Mouse (Mus musculus): Measurements from ENCODE around the gene Cst3.

Gene Cst3

DNA sequence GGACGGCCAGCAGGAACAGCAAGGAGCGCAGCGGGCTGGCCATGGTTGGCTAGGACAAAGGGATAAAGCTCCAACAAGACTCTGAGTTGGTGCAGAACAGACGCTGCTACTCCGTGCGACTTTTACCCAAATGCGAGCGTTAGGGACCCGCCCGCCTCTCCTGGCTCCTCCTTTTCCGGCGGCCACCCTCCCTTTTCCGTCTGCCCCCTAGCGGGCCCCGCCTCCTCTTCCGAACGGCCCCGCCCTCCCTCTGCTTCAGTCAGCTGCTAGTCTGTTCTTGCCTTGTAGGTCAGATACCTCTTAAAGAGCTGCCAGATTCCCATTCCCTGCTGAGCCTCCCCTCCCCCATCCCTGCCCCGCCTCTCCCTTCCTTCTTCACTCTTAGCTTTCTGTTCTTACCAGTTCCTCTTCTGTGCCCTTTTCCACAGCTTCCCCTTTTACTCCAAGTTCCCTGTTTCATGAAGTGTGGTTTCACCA lies at the start of gene Cst3:
Gene Cst3, minus strand, starts transcription at position 358 of the 477 bp plus-strand sequence.
- in situ Hi-C loops (cut with MboI, MseI), result no loop called here

DNA sequence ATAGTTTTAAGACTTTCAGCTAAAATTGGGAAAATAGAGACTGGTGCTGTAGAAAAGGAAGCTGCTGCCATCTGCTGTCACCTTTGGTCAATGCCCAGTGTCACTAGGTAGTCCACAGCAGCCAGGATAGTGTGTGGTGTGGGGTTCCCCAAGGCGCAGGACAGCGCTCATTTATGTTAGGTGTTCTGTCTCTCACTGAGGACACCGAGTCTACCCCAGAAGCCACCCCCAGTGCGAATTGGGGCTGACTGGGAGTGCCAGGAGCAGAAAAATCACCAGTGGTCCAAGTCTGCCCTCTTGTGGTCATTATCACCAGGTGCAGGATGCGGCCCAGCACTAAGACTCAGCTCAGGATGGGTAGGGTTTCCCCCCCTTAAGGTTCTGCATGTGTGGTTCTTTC lies 26.8 kb upstream of the Cst3 start:
- in situ Hi-C loops (cut with MboI, MseI), result loop anchor here (5.0 kb wide), 2 partner anchors 50 to 150 kb away; partner anchors contain the start of gene Cstl1

DNA sequence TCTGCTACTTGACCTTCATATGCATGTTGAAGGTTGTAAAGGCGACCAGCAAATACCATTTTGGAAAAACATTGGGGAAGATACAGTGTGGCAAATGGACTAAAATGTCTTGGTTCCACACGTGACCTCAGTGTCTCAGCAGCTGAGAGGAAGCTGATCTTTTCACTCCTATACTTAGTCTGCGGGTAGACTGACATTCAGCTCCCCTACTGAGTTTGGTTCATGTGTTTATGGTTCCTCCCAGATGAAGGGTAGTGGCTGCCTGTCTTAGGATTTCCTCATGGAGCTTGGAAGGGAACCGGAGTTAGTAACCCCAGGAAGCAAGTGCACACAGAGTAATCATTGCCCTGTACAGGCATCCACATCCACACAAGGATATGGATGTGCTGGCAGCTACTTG lies 24.8 kb upstream of the Cst3 start:
- in situ Hi-C loops (cut with MboI, MseI), result loop anchor here (5.0 kb wide), 2 partner anchors 48 to 148 kb away; partner anchors contain the start of gene Cstl1

DNA sequence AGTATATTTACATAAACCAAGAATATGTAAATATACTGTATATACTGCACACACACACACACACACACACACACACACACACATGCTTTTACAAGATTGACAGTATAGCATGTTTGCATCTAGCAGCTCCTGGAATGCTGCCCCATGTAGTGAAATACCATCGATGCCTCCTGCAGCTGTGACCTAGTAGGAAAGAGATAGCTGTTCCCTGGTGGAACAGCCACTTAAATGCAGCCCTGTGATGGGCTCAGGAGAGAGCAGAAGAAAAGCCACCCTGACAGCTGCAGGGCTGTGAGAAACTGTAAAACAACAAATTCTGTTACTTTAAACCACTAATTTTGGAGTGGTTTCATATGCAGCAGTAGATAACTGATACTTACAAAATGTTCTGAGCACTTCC lies 20.7 kb upstream of the Cst3 start:
- in situ Hi-C loops (cut with MboI, MseI), result no loop called here

DNA sequence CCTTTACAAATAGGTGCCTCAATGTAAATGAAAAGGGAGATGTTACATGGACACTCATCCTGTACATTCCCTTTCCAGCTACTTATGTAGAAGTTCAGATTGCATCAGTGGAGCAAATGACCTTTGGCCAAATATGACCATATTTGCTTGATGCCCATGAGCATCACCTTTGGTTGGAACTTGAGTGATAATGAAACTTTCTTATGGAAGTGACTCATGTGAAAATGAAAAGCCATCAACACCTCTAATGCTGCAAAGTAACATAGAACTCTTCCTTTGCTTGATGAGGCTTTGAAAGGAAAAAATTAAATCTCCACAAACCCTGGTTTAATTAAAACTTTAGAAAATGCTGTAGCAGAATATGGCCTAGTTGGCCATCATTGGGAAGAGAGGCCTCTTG lies 17.6 kb upstream of the Cst3 start:
- in situ Hi-C loops (cut with MboI, MseI), result no loop called here

DNA sequence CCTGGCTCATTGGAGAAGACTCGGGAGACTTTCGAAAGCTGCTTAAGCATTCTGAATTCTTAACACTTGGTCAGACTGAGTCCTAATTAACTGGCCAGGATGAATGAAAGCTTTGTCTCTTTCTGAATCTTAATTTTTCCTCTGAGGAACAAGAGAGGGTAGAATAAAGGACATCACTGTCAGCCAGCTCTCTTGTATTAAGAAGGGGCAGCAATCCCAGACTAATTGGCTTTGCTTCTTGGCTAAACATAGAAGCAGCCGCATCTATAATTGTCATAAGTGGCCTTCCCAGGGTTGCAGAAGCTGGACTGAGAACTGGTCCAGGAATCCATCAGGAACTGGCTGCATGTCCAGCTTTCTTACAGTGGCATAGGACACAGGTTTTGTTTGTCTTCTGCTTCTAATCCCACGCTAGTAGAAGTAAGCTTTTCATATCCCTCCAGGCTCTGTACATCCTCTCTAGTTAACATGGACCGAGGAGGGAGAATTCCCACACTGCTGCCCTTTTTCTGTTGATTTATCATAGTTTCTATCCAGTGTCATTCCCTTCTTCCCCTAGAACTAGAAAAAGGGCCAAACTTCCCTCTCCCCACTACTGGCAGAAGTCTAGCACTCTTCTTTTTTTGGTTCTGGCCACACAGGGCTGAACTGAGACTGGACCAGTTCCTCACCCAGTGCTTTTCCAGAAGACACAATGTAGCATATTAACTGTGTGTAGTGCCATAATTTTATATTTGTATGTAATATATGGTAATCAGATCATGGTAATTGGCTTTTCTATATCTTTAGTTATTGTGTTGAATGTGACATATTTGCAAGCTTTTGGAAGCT lies 14.7 kb upstream of the Cst3 start:
- in situ Hi-C loops (cut with MboI, MseI), result no loop called here

DNA sequence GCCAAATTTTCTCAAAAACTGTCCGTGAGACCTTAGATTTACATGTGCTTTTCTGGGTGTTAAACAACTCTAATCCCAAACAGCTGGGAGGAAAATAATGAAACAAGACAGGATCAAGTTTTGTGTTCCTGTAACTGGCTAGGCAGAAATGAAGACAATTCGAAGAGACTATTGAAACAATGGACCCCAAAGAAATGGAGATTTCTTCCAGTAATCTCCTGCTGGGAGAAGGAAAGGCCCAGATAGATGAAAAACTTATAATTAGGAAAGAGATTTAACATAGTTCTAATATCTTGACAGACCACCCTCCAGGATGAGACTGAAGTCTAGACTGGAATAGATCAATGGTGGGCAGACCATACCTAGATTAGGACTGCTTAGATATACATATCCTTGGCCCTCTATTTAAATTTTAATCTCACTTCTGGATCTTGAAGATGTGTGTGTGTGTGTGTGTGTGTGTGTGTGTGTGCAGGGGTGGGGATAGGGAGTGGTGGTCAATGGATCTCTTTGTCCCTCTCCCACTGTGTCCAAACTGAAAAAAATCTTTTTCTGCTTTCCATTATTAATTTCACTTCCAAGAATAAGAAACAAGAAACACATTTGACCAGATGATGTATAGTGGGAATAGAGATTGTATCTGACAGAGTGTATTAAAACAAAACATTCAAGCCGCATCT lies 14.0 kb upstream of the Cst3 start:
- in situ Hi-C loops (cut with MboI, MseI), result no loop called here

DNA sequence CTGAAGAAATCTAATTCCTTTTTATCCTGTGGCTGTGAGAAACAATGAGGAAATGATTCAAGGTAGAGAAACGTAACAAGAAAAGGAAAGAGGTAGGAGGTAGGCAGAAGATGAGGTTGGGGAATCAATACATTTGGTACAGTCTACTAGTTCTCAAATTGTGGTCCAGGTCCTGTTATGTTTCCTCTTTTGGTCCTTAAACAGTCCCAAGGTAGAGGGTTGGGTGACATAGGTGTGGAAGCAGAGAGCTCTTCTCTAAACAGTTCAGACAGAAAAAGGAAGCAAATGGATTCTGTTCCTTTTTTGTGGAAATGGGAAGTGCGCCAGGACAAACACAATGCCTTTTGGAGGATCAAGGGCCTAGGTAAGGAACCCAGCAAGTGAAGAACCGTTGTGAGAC lies 13.4 kb upstream of the Cst3 start:
- in situ Hi-C loops (cut with MboI, MseI), result no loop called here

DNA sequence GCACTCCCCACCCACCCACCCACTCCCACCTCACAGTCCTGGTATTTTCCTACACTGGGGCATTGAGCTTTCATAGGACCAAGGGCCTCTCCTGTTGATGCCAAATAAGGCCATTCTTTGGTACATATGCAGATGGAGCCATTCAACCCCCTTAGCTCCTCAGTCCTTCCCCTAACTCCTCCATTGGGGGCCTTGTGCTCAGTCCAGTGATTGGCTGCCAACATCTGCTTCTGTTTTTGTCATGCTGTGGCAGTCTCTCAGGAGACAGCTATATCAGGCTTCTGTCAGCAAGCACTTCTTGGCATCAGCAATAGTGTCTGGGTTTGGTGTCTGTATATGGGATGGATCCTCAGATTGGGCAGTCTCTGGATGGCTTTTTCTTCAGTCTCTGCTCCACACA lies 9.2 kb upstream of the Cst3 start:
- in situ Hi-C loops (cut with MboI, MseI), result no loop called here

DNA sequence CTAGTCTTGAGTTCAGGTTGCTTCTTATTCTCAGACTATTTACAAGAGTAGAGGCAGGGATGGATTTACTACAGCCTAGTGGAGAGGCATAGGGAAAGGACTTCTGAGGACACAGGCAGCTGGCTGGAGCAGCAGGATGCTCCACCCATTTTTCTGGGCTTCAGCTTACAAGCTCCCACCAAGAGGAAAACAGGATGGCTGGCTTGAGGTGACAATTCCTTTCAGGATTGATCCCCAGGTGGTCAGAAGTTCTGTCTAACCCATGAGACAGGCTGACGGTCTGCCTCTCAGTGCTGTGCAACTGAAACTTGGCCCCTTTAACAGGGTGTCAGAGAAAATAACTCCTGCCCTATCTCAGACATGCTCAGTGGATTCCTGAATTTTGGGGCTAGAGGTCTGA lies 3.7 kb upstream of the Cst3 start:
- in situ Hi-C loops (cut with MboI, MseI), result no loop called here

DNA sequence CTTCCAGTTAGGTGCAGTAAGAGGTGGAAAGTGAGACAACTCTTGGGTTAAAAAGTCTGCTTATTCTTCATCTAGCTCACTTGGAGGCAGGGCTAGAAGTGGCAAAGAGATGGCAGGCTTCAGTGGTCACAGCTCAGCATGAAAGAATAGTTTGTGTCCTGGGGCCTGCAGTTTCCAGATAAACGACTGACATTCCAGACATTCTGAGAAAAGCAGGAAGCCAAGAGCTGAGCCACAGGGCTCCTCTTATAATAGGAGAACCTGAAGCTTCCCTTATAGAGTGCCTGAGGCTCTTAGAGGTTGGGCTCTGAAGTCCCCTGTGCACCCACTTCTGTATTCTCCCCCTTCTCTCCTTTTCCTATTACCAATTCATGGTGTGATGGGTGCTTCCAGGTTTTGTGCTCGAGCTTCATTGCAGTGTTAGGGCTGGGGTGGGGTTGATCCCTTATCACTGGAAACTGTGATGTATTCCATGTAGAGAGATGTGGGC lies 3.2 kb upstream of the Cst3 start:
- in situ Hi-C loops (cut with MboI, MseI), result no loop called here

DNA sequence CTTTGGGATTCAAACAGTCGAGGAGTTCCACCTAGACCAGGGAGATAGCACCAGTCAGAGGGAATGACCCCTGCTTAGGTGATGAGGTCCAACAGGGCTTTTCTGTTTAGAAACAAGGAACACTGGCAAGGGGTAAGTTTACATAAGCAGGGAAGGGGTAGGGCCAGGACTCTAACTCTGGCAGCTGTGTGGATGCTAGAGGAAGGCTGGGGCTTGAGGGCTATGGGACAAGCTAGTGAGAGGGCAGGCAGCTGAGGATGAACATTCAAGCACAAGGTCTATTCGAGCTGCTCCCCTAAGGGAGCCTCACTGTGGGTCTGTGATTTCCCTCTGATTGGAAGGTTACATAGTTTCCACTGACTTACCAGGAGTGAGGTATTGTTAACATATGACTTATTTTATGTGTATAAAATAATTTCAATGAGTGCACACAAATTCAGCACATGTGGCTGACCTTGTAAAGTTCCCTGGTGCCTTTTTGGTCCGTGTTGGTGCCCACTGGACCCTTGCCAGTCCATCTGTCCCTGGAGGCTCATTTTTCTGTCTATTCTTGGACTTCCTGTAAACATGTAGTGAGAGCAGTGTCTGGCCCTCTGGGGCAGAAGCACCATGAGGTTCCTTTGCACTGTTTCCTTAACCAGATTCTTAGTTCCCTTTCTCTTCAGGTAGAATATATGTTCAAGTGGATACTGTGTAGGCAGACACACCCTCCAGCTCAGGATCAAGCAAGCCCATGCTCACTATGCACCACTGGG lies 1.7 kb upstream of the Cst3 start:
- in situ Hi-C loops (cut with MboI, MseI), result no loop called here

DNA sequence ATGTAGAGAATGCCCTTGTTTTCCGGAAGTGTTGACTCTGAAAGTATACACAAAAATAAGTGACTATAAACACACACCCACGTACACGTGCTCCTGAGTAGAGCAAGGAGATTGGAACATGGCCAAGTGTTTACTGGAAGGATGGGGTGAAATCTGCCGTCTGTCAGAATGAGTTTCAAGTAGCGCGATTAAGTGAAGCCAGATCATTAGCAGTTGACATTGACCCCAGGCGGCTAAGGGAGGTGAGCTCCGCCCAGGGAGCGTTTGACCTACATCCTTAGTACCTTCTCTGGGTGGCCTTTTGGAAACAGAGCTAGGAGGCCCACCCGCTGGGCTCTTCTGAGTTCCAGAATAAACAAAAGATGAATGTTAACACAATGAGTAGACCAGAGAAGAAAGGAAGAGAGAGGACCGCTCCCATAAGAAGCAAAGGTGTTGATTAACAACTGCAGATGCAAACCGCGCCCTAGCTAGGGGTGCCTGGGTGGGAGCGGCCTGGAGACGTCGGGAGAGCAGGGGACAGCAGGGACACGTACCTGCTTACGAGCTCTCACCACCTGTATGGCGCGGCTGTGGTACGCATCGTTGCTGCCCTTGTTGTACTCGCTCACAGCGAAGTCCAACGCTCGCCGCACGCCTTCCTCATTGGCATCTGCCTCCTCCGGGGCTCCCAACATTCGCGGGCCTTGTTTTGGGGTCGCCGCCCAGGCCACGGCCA lies 716 bp downstream of the Cst3 start:
- in situ Hi-C loops (cut with MboI, MseI), result no loop called here

DNA sequence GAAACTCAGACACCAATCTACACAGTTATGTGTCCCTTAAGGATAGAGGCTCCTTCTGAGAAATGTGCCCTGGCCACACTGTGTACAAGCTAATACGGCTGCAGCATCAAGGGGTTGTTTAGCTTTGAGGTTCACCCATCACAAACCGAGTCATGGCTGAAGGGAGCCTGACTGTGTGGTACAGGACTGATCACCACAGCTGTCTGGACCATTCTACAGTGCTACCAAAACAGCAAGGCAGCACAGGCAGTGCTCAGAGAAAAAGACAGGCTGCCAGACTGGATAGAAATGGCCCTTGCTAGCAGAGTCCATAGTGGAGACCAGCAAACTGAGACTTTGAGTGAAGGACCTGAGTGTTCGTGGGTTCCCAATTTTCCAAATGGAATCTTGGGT lies 1.3 kb downstream of the Cst3 start:
- in situ Hi-C loops (cut with MboI, MseI), result no loop called here

DNA sequence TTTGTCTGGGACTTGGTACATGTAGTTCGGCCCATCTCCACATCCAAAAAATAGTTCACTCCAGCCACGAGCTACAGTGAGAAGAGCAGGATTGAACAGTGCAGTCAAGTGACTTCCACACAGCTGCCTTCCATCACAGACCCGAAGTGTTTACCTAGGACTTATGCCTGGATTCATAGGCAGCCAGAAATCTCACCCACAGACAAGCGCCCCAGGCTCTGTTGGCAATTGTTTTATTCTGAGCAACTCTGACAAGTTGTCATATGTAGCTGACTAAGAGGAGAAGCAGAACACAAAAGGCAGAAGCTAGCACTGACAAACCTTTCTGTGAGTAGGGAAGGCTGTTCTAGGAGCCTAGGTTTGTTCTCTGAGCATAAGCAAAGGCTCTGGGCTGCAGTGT lies 2.6 kb downstream of the Cst3 start:
- in situ Hi-C loops (cut with MboI, MseI), result no loop called here

DNA sequence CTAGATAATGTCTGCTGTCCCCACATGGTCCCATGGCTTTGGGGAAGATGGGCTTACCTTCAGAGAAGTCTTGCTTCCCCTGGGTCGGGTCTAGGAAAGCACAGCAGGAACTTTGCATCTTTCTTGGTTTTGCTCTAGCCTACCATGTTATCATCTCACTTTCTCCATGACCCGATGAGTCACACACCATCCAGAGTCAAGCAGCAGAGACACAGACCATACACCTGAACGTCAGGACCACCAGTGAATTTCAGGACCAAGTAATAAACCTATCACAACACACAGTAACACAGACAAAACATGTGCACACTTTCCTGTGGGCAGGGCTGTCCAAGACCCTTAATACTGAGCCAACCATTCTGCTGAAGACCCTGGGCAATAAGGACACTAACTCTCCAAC lies 5.0 kb downstream of the Cst3 start:
- in situ Hi-C loops (cut with MboI, MseI), result no loop called here

DNA sequence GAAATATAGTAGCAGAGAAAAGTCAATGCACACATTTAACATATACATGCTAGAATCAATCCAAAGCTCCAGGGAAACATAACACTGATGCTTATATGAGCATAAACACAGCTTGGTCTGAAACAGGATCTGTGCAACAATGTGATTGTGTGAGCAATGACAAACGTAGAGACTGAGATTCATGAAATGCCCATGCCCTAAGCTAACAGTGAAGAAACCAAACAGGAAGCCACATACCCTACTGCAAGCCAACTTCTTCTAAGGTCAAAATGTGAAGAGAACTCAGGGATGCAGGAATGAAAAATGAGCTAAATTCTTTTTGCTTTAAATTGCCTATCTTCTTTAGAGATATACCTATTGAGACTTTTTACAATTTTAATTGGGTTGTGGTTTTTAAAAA lies 6.5 kb downstream of the Cst3 start:
- in situ Hi-C loops (cut with MboI, MseI), result loop anchor here (10.0 kb wide), 1 partner anchor 1586 kb away; the partner anchor contains the start of gene Zfp442

DNA sequence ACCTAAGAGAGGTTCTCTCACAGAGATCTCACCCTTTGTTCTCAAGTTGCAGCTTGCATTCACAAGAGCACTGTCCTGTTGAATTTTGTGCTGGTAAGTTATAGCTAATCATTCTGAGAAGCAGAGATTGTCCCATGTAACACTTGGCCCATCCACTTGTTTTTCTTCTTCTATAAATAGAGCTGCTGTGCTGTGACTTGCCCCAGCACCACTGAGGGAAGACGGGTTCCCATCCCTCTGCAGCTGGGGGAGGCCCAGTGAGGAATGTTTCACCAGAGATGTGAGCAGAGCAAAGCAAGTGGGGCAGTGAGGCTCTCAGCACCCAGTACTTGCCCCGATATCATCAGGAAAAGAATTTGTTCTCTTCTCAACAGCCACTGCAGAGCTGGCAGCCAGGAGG lies 10.5 kb downstream of the Cst3 start, which contains the start of gene 9230104L09Rik:
Gene 9230104L09Rik, minus strand, starts transcription at position 73 of the 400 bp plus-strand sequence.
- in situ Hi-C loops (cut with MboI, MseI), result loop anchor here (10.0 kb wide), 1 partner anchor 1590 kb away; the partner anchor contains the start of gene Zfp442

DNA sequence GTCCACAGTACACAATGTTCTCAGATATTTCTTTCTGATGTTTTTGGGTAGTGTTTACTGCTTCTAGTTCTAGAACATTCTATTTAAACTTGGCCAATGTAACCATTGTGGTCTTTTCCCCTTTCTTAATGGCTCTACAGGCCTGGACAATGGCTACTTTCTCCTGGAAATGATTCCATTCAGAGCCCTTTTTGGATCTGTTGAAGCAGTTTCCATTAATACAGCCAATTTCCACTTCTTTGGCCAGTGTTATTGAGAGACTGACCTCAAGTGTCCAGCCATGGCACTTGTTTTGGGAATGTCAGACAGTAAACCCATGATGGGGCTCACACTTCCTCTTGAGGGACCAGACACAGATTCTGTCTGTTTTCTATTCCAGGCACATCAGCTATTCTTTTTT lies 13.8 kb downstream of the Cst3 start:
- in situ Hi-C loops (cut with MboI, MseI), result loop anchor here (10.0 kb wide), 1 partner anchor 1593 kb away; the partner anchor contains the start of gene Zfp442

DNA sequence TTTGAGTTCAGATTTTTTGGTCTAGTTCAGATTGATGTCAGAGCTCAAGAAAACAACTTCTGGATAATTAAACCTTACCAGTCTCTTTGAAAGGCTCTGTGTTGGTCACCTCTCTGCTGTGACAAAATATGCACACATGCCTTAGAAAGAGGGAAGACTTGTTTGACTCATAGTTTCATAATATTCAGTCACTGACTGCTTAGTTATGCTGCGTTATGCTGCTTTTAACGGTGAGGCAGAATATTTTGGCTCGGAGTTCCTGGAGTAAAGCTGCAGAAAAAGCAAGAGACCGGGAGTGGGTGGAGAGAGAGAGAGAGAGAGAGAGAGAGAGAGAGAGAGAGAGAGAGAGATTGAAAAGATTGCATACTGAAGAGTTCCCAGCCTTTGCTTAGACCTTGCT lies 14.5 kb downstream of the Cst3 start:
- in situ Hi-C loops (cut with MboI, MseI), result loop anchor here (10.0 kb wide), 1 partner anchor 1594 kb away; the partner anchor contains the start of gene Zfp442

DNA sequence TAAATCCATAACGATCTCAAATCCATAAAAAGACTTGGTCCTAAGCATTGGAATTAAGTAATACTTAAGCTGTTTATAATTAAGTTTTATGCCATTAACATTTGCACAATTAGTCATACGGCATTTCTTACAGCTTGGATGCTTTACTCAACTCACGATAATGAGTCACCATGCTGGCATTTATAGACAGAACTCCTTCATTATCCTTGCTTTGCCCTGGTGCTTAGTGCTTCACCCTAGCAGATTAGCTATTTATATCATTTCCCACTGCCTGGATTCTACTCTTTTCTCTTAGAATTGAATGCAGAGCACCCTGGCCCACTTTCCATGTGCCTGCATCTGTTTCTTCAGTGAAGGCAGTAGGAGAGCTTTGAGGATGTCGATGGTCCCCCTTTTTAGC lies 18.0 kb downstream of the Cst3 start:
- in situ Hi-C loops (cut with MboI, MseI), result no loop called here

Measured in T-helper 2 cell (primary cell).